Mouse (Mus musculus) central nervous system, embryonic 18 days (tissue): Measurements from ENCODE around the gene Scfd1. TPM values are rescaled to one million over a fixed set of nuclear protein-coding genes. Genes with fewer than 3 reads are reported as not detected.

Experiments
- polyA plus RNA-seq: library from polyadenylated mRNA; depleted of rRNA; stranded (reverse); fragments of >200 nt; gene quantifications from 2 replicates; pipeline ENCODE4 v1.2.3, GENCODE M21; 2012; rRNA removed

Gene Scfd1
- polyA plus RNA-seq = 33.2 and 38.1 TPM in 2 replicates

GRCm38 (mm10) chr12:51377003-51377887 lies at the start of gene Scfd1:
Scfd1 (plus strand) TSS chr12:51377510.

GRCm38 (mm10) chr12:51347988-51348697 lies 29.2 kb upstream of the Scfd1 start, which contains the start of gene G2e3:
G2e3 (plus strand) TSS chr12:51348061.

Other genes with a start within 250 kb of the Scfd1 start
- gene G2e3, start 29.4 kb upstream of the Scfd1 start, polyA plus RNA-seq = 17.3 and 17.6 TPM in 2 replicates
- 20.4 and 20.7 TPM in 2 replicates for gene Coch, start 215.8 kb downstream of the Scfd1 start, polyA plus RNA-seq